Mouse (Mus musculus): Measurements from ENCODE around the gene Gm49380.

The Gm49380 gene

GRCm38 (mm10) chr9:44047571-44048490 is 65.5 kb downstream of the Gm49380 start:
- DNase-seq (ENCODE audit: low read depth, low spot score) = no peak

- DNase-seq (ENCODE audit: low read depth, low spot score) = no peak
Observed at GRCm38 (mm10) chr9:44047071-44047470, 66.2 kb downstream of the Gm49380 start.

- DNase-seq (ENCODE audit: low read depth, low spot score) = no peak
Observed at GRCm38 (mm10) chr9:44046426-44046825, 66.9 kb downstream of the Gm49380 start.

- DNase-seq (ENCODE audit: low read depth, low spot score) = no peak
Observed at GRCm38 (mm10) chr9:44045884-44046272, 67.4 kb downstream of the Gm49380 start.

GRCm38 (mm10) chr9:44045158-44045883 is 68.0 kb downstream of the Gm49380 start:
- no peak for DNase-seq (ENCODE audit: low read depth, low spot score)

GRCm38 (mm10) chr9:44044426-44045157 is 68.7 kb downstream of the Gm49380 start:
- no peak for DNase-seq (ENCODE audit: low read depth, low spot score)

- no peak for DNase-seq (ENCODE audit: low read depth, low spot score)
Observed at GRCm38 (mm10) chr9:44043708-44044425, 69.4 kb downstream of the Gm49380 start.

GRCm38 (mm10) chr9:44042836-44043707 is 70.2 kb downstream of the Gm49380 start, which contains the start of gene Thy1:
TSS of gene Thy1 (plus strand) at chr9:44043384.
- DNase-seq (ENCODE audit: low read depth, low spot score) = peak; percentile 24

- no peak for DNase-seq (ENCODE audit: low read depth, low spot score)
Observed at GRCm38 (mm10) chr9:44042396-44042680, 71.0 kb downstream of the Gm49380 start.

- no peak for DNase-seq (ENCODE audit: low read depth, low spot score)
Observed at GRCm38 (mm10) chr9:44041511-44042395, 71.5 kb downstream of the Gm49380 start.

- no peak for DNase-seq (ENCODE audit: low read depth, low spot score)
Observed at GRCm38 (mm10) chr9:44037106-44037505, 76.2 kb downstream of the Gm49380 start.

GRCm38 (mm10) chr9:44033957-44034727 is 79.2 kb downstream of the Gm49380 start:
- no peak for DNase-seq (ENCODE audit: low read depth, low spot score)

GRCm38 (mm10) chr9:44033317-44033716 is 80.0 kb downstream of the Gm49380 start:
- no peak for DNase-seq (ENCODE audit: low read depth, low spot score)

- DNase-seq (ENCODE audit: low read depth, low spot score) = no peak
Observed at GRCm38 (mm10) chr9:44031946-44032345, 81.4 kb downstream of the Gm49380 start.

GRCm38 (mm10) chr9:44031079-44031478 is 82.2 kb downstream of the Gm49380 start:
- no peak for DNase-seq (ENCODE audit: low read depth, low spot score)

GRCm38 (mm10) chr9:44030646-44031045 is 82.7 kb downstream of the Gm49380 start:
- no peak for DNase-seq (ENCODE audit: low read depth, low spot score)

- no peak for DNase-seq (ENCODE audit: low read depth, low spot score)
Observed at GRCm38 (mm10) chr9:44029580-44030236, 83.6 kb downstream of the Gm49380 start.

GRCm38 (mm10) chr9:44024096-44024495 is 89.2 kb downstream of the Gm49380 start:
- DNase-seq (ENCODE audit: low read depth, low spot score) = no peak

All from retina, postnatal 7 days (tissue).